Mouse (Mus musculus): ENCODE data around the gene Tbata. TPM values are rescaled to one million over a fixed set of nuclear protein-coding genes. Genes with fewer than 3 reads are reported as not detected.

Gene Tbata
- polyA plus RNA-seq, 2 experiments = not detected

DNA sequence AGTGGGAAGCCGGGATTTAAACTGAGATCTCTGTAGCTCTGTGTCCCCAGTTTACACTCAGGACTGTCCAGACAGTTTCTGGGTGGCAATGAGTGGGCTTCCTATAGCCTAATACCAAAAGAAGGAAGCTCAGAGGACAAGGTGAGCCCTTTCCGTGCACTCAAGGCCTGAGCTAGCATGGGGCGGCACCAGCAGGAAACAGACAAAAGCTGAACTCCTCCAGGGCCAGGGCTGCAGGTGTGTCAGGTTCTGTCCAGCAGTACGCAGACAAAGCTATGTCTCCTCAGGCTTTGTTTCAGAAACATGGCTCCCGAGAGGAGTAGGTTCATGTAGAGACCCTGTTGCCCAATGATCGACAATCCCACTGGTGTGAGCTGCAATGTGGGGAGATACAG lies 65.6 kb downstream of the Tbata start:
- Histone ChIP-seq H3K9ac (replicated peaks) (no peak overlapping the region), H3K4me2 (ENCODE audit: low read depth) (no peak overlapping the region), H3K4me3 (ENCODE audit: insufficient read depth in 1 of 2, low read depth in 2 of 2, low read length in 2 of 2) (no peak overlapping the region), H3K9me3 (ENCODE audit: control insufficient read depth, low read length) (no peaks in the 10 kb centered on the region), H3K27me3 (ENCODE audit: control insufficient read depth, insufficient read depth, low read length) (no peaks in the 10 kb centered on the region), H3K4me1 (replicated peaks; ENCODE audit: control insufficient read depth in 2 of 2, insufficient read depth in 2 of 2, low read length in 1 of 2) (no peaks in the 10 kb centered on the region), H3K27ac (no peak overlapping the region), H3K36me3 (replicated peaks; ENCODE audit: control insufficient read depth, insufficient read depth, low read depth) (no peaks in the 10 kb centered on the region)
- 51% methylated on average over 6 of the region's 6 CpGs for WGBS (ENCODE audit: insufficient replicate concordance)
- no peak for ATAC-seq (ENCODE audit: insufficient read depth)
- DNase-seq (ENCODE audit: low read depth in 3 of 3, low spot score in 3 of 3) = no peak
- no peak for TF ChIP-seq CTCF (IDR thresholded peaks at IDR 0.05; ENCODE audit: low read depth)
- TF ChIP-seq EP300 (IDR thresholded peaks at IDR 0.05; ENCODE audit: low read depth) = no peak

Small RNAs within 50 kb of the gene (microRNA-seq; reads per million reads assigned to microRNA genes)
- gene Gm44308 = not detected

Other genes starting within 250 kb of the Tbata start
- gene Pcbd1, start 82.6 kb upstream of the Tbata start, polyA plus RNA-seq (2012; rRNA removed) = 75.2 and 79.9 TPM in 2 replicates
- gene Pcbd1, start 82.6 kb upstream of the Tbata start, polyA plus RNA-seq (2014; fragmentation: Nextera tagmentation; extraction: Ambion mirVana) = 162 and 164 TPM in 2 replicates
- 7.9 and 10.7 TPM in 2 replicates for gene Sgpl1, start 24.3 kb upstream of the Tbata start, polyA plus RNA-seq (2012; rRNA removed)
- 16.6 and 18.1 TPM in 2 replicates for gene Sgpl1, start 24.3 kb upstream of the Tbata start, polyA plus RNA-seq (2014; fragmentation: Nextera tagmentation; extraction: Ambion mirVana)
- 0.21 and 0.23 TPM in 2 replicates for gene Adamts14, start 101.5 kb downstream of the Tbata start, polyA plus RNA-seq (2012; rRNA removed)
- gene Adamts14, start 101.5 kb downstream of the Tbata start, polyA plus RNA-seq (2014; fragmentation: Nextera tagmentation; extraction: Ambion mirVana) = 0.08 and 0.13 TPM in 2 replicates
- gene Prf1, start 125.9 kb downstream of the Tbata start, polyA plus RNA-seq (2012; rRNA removed) = 0.02 TPM in 2 replicates
- not detected in 2 replicates for gene Prf1, start 125.9 kb downstream of the Tbata start, polyA plus RNA-seq (2014; fragmentation: Nextera tagmentation; extraction: Ambion mirVana)
- gene Pald1, start 211.6 kb downstream of the Tbata start, polyA plus RNA-seq (2012; rRNA removed) = 3.5 and 4.4 TPM in 2 replicates
- 3.8 and 4.0 TPM in 2 replicates for gene Pald1, start 211.6 kb downstream of the Tbata start, polyA plus RNA-seq (2014; fragmentation: Nextera tagmentation; extraction: Ambion mirVana)
- gene Nodal, start 246.0 kb downstream of the Tbata start, polyA plus RNA-seq (2012; rRNA removed) = 0.58 and 0.64 TPM in 2 replicates
- gene Nodal, start 246.0 kb downstream of the Tbata start, polyA plus RNA-seq (2014; fragmentation: Nextera tagmentation; extraction: Ambion mirVana) = 0.57 and 0.72 TPM in 2 replicates

All from liver, embryonic 14.5 days (tissue).